Mouse (Mus musculus) spleen, postnatal 0 days (tissue): ENCODE measurements around the gene Vmn2r22. TPM values are rescaled to one million over a fixed set of nuclear protein-coding genes. Genes with fewer than 3 reads are reported as not detected.

ENCODE experiments used
- polyA plus RNA-seq: library from polyadenylated mRNA; unstranded; fragments of >200 nt; fragmentation: Nextera tagmentation; extraction: Ambion mirVana; gene quantifications from 2 replicates; pipeline ENCODE4 v1.2.1, GENCODE M21; 2015

Vmn2r22 gene
- not detected in 2 replicates for polyA plus RNA-seq

DNA sequence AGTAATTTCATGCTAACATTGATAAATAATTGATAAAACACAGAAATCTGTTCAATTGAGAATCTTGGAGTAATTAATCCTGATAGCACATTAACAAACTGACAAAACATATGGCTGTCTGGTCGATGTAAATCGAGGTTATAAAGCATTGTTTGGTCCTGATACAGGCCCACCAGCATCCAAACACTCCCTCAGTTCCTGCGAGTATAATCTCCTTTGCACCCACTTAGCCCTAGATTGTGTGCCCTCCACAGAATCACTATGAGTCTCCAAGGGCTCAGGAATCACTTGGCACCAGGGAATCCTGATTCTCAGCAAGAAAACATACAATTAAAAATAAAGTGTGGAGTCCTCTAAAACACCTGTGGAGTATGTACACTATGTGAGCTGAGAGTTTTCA lies at the start of gene Vmn2r22:
Vmn2r22 (minus strand) TSS at position 101 of the 400 bp plus-strand sequence.

Other genes starting within 250 kb of the Vmn2r22 start
- not detected in 2 replicates for gene Vmn2r20, start 232.6 kb downstream of the Vmn2r22 start, polyA plus RNA-seq
- not detected in 2 replicates for gene Vmn2r21, start 117.3 kb downstream of the Vmn2r22 start, polyA plus RNA-seq
- not detected in 2 replicates for gene Vmn2r23, start 51.9 kb upstream of the Vmn2r22 start, polyA plus RNA-seq
- gene Vmn2r24, start 128.2 kb upstream of the Vmn2r22 start, polyA plus RNA-seq = not detected in 2 replicates
- not detected in 2 replicates for gene Vmn2r25, start 202.7 kb upstream of the Vmn2r22 start, polyA plus RNA-seq